Mouse (Mus musculus) heart, embryonic 14.5 days (tissue): ENCODE data around the gene Igfbp2. TPM values are rescaled to one million over a fixed set of nuclear protein-coding genes. Genes with fewer than 3 reads are reported as not detected.
A peak's percentile ranks its signal among the peaks of the same experiment; 100 is the strongest.

Experiments used
- ATAC-seq: fragments of 200-750 bp; cut with Nextera tagmentation; 2 replicates; pipeline ENCODE4 v1.8.0; 2017; ENCODE audit warnings: low read depth, moderate TSS enrichment; ENCODE audit not compliant: insufficient number of reproducible peaks, insufficient read depth, low FRiP score
- H3K27ac ChIP-seq, 2 experiments: fragments of 200-500 bp in 1 of 2; fragments of 300-500 bp in 1 of 2; sonication (generic) in 1 of 2; replicated peaks in 1 of 2; 2 replicates each; pipeline ENCODE4 v1.5.1; 2012 to 2014; ENCODE audit warnings: low read depth in 2 of 2, low read length in 2 of 2, control low read depth in 1 of 2, mild to moderate bottlenecking in 1 of 2, mixed read lengths in 1 of 2; ENCODE audit not compliant: control insufficient read depth in 1 of 2, insufficient read depth in 1 of 2
- H3K27me3 ChIP-seq: fragments of 300-500 bp; sonication (generic); 2 replicates; pipeline ENCODE4 v1.6.1; 2014; ENCODE audit warnings: mild to moderate bottlenecking, low read length, control low read depth; ENCODE audit not compliant: control insufficient read depth, insufficient read depth
- H3K36me3 ChIP-seq: fragments of 300-500 bp; sonication (generic); 2 replicates; pipeline ENCODE4 v1.6.1; 2014; ENCODE audit warnings: mild to moderate bottlenecking, control low read depth, low read length, mixed read lengths; ENCODE audit not compliant: control insufficient read depth, insufficient read depth
- H3K4me1 ChIP-seq, 2 experiments: fragments of 200-500 bp in 1 of 2; fragments of 300-500 bp in 1 of 2; sonication (generic) in 1 of 2; 2 replicates each; pipeline ENCODE4 v1.6.1; 2012 to 2014; ENCODE audit warnings: low read length in 2 of 2, control low read depth in 1 of 2, mixed read lengths in 1 of 2; ENCODE audit not compliant: control insufficient read depth in 2 of 2, insufficient read depth in 2 of 2
- H3K4me2 ChIP-seq: fragments of 300-500 bp; sonication (generic); 2 replicates; pipeline ENCODE4 v1.6.1; 2014; ENCODE audit warnings: mild to moderate bottlenecking, low read length
- H3K4me3 ChIP-seq, 2 experiments: fragments of 200-500 bp in 1 of 2; fragments of 300-500 bp in 1 of 2; sonication (generic) in 1 of 2; 2 replicates each; pipeline ENCODE4 v1.5.1; 2012 to 2014; ENCODE audit warnings: low read length in 2 of 2, mild to moderate bottlenecking in 2 of 2, control low read depth in 1 of 2, low read depth in 1 of 2, moderate library complexity in 1 of 2; ENCODE audit not compliant: control insufficient read depth in 1 of 2, insufficient read depth in 1 of 2
- H3K9ac ChIP-seq: fragments of 300-500 bp; sonication (generic); 2 replicates; pipeline ENCODE4 v1.6.1; 2014; ENCODE audit warnings: mild to moderate bottlenecking, low read length
- H3K9me3 ChIP-seq: fragments of 300-500 bp; sonication (generic); 2 replicates; pipeline ENCODE4 v1.6.1; 2016; ENCODE audit warnings: low read length, control low read depth; ENCODE audit not compliant: control insufficient read depth
- WGBS: fragments of 180-500 bp; shearing (Covaris S2); extraction: QIAGEN DNeasy Blood & Tissue Kit; methylation state at CpG from one replicate; pipeline ENCODE4 v1.1.7; 2014; 5-methylcytosine and 5-hydroxymethylcytosine counted together
- polyA plus RNA-seq: library from polyadenylated mRNA; unstranded; fragments of >200 nt; fragmentation: Nextera tagmentation; extraction: Ambion mirVana; gene quantifications from 2 replicates; pipeline ENCODE4 v1.2.1, GENCODE M21; 2014

The Igfbp2 gene
- 53.2 and 67.5 TPM in 2 replicates for polyA plus RNA-seq

GRCm38 (mm10) chr1:72823751-72824706 is at the start of gene Igfbp2:
Gene Igfbp2 (plus strand): TSS chr1:72824503.
- Histone ChIP-seq H3K4me3 (peak within 1 kb of the TSS; percentile 61 to 63), H3K9ac (peak within 1 kb of the TSS; percentile 74), H3K9me3 (no peaks in the 10 kb centered on the region), H3K36me3 (no peaks in the 10 kb centered on the region), H3K4me2 (peak within 1 kb of the TSS; percentile 99), H3K27me3 (0 out of 2 replicates have a peak, but pooled peaks cover 3% of the 10 kb centered on the region), H3K4me1 (peaks cover 6 to 33% of the 10 kb centered on the region in 2 experiments; a peak in 3 of 4 replicates), H3K27ac (0 out of 4 replicates have a peak within 1 kb of the TSS, but pooled peaks have one; percentile 21 to 41)
- ATAC-seq, result peak; percentile 44; the same call in 1 of the 2 replicates
- WGBS, result 2% methylated on average over 50 of the region's 58 CpGs

- H3K4me3 ChIP-seq, result no peak overlapping the region
- H3K27me3 ChIP-seq, result no peaks in the 10 kb centered on the region
- no peak for ATAC-seq
- H3K4me1 ChIP-seq, result peaks cover 4 to 5% of the 10 kb centered on the region in 2 experiments
- WGBS, result 16% methylated on average over 6 of the region's 6 CpGs
- H3K9me3 ChIP-seq, result no peaks in the 10 kb centered on the region
- no peak overlapping the region for H3K9ac ChIP-seq
- no peak overlapping the region for H3K27ac ChIP-seq
- no peak overlapping the region for H3K4me2 ChIP-seq
- H3K36me3 ChIP-seq, result no peaks in the 10 kb centered on the region
Measured at GRCm38 (mm10) chr1:72778789-72779188, 45.5 kb upstream of the Igfbp2 start.

DNA sequence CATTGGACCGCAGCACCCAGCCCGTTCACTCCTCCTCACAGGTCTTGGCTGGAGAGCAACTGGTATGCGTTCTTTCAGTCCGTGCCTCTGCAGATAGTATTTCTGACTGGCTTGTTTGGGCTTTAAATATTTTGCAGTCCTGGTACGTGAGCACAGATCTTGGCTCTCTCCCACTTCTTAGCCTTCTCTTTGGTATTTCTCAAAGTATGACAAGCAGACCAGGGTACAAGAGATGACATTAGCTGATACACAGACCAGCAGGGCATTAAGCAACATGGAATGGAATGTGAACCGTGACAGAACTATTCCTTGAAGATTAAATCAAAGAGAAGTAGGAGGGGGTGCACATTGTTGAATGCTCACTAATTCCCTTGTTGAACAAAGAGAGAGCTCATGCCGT is 43.6 kb upstream of the Igfbp2 start:
- WGBS, result 15% methylated on average over 7 of the region's 7 CpGs
- ATAC-seq, result no peak
- H3K4me1 ChIP-seq, result peaks cover 4 to 5% of the 10 kb centered on the region in 2 experiments
- H3K36me3 ChIP-seq, result no peaks in the 10 kb centered on the region
- H3K27me3 ChIP-seq, result no peaks in the 10 kb centered on the region
- H3K9ac ChIP-seq, result no peak overlapping the region
- no peak overlapping the region for H3K4me2 ChIP-seq
- H3K4me3 ChIP-seq, result no peak overlapping the region
- no peak overlapping the region for H3K27ac ChIP-seq
- no peaks in the 10 kb centered on the region for H3K9me3 ChIP-seq

DNA sequence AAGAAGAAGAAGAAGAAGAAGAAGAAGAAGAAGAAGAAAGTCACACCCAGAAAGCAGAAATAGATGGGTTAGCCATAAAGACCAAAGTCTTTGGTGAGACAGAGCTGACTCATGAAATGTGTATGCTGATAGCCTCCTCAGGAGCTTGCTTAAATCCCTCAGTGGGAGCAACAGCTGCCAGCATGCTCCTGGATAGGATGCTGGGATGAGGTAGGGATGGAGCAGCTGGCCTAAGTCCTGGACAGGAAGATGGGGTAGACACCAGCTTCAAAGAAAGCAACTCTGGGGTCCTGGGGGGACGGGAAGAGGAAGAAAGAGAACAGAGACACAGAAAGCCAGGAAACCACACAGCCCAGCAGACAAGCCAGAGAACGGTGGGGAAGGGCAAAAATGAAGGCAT is 41.0 kb upstream of the Igfbp2 start:
- no peak overlapping the region for H3K9ac ChIP-seq
- H3K4me1 ChIP-seq, result peaks cover 4 to 5% of the 10 kb centered on the region in 2 experiments
- WGBS, result 65% methylated on average over 2 of the region's 2 CpGs
- H3K4me3 ChIP-seq, result no peak overlapping the region
- no peaks in the 10 kb centered on the region for H3K27me3 ChIP-seq
- H3K27ac ChIP-seq, result no peak overlapping the region
- no peak for ATAC-seq
- H3K4me2 ChIP-seq, result no peak overlapping the region
- H3K9me3 ChIP-seq, result no peaks in the 10 kb centered on the region
- H3K36me3 ChIP-seq, result no peaks in the 10 kb centered on the region

DNA sequence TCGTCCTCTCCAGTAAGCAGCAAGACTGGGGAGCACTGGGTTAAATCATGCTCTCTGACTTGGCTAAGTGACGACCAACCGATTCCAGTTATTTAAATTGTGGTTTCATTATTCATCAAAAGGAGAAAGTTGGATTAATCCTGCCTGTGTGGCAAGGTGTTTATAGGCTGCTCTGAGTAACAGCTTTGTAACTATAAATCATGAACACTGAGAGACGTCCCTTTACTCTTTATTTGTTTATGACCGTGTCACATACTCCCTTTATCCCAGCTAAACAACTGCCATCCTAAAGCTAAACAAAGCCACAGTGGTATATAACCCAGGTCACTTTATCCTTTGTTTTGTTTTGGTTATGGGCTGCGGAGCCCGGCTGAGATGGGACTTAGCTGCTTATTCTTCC is 40.3 kb upstream of the Igfbp2 start:
- Histone ChIP-seq H3K36me3 (no peaks in the 10 kb centered on the region), H3K27ac (no peak overlapping the region), H3K9ac (no peak overlapping the region), H3K4me2 (no peak overlapping the region), H3K4me3 (no peak overlapping the region), H3K27me3 (no peaks in the 10 kb centered on the region), H3K4me1 (peaks cover 2 to 5% of the 10 kb centered on the region in 2 experiments), H3K9me3 (no peaks in the 10 kb centered on the region)
- no peak for ATAC-seq
- 61% methylated on average over 7 of the region's 7 CpGs for WGBS

DNA sequence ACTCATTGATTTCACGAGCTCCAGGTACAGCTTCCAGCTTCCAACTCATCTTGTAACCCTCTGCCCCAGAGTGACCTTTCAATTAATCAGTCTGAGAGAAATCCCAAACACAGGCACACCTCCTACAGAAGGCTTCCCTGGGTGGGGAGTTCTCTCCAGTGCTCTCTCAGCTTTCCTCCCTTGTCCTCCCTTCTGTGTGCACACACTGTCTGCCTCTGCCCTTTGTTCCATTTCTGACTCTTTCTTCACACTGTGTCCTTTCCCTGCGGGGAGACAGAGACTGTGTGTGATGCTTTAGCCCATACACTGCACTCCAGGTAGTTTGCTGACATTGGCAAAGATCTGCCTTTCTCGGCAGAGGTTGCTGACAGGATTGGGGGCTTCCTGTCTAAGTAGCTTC is 33.6 kb upstream of the Igfbp2 start:
- Histone ChIP-seq H3K27ac (no peak overlapping the region), H3K4me3 (no peak overlapping the region), H3K4me2 (no peak overlapping the region), H3K36me3 (no peaks in the 10 kb centered on the region), H3K4me1 (no peaks in the 10 kb centered on the region), H3K9me3 (peaks cover 6% of the 10 kb centered on the region), H3K9ac (no peak overlapping the region), H3K27me3 (no peaks in the 10 kb centered on the region)
- WGBS, result 48% methylated on average over 3 of the region's 3 CpGs
- ATAC-seq, result no peak

DNA sequence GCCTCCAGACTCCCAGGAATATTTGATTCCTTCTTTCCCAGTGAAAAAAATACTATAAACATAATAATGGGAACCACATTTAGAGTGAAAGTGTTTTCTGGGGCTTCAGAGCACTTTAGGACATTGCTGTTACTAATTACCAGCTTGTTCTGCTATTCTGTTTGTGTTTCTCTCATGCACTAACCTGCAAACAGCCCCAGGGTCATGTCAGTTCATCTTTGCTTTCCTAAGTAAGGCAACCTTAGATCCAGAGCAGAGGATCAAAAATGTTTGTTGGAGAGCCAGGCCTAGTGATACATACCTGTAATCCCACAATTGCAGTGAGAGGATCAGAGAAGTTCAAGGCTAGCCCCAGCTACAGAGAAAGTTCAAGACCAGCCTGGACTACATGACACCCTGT is 32.6 kb upstream of the Igfbp2 start:
- ATAC-seq, result no peak
- no peak overlapping the region for H3K4me3 ChIP-seq
- no peaks in the 10 kb centered on the region for H3K36me3 ChIP-seq
- H3K9me3 ChIP-seq, result peaks cover 6% of the 10 kb centered on the region
- no peaks in the 10 kb centered on the region for H3K4me1 ChIP-seq
- no peak overlapping the region for H3K27ac ChIP-seq
- no peak overlapping the region for H3K4me2 ChIP-seq
- H3K27me3 ChIP-seq, result no peaks in the 10 kb centered on the region
- no peak overlapping the region for H3K9ac ChIP-seq
